Mouse (Mus musculus) inflammation-experienced regulatory T-cells, adult 6 months (primary cell): ENCODE measurements around the gene Dlg4. TPM values are rescaled to one million over a fixed set of nuclear protein-coding genes. Genes with fewer than 3 reads are reported as not detected.

Experiments
- ATAC-seq: one replicate; pipeline ENCODE4 v1.8.0; 2017
- polyA plus RNA-seq, 3 experiments: library from polyadenylated mRNA; unstranded; fragments of 100-300 nt; shearing (Covaris generic); gene quantifications; one replicate each; pipeline ENCODE4 v1.2.1; 2017

Dlg4 gene
- polyA plus RNA-seq, 3 experiments from 2014 or later: 7.1 to 14.6 (median 11.2) TPM

- peak; percentile 77 for ATAC-seq
Observed at GRCm38 (mm10) chr11:70020731-70021263, 4.1 kb downstream of the Dlg4 start.

GRCm38 (mm10) chr11:70021264-70022132 is 4.8 kb downstream of the Dlg4 start:
- peak; percentile 69 for ATAC-seq

GRCm38 (mm10) chr11:70023481-70024150 is 6.9 kb downstream of the Dlg4 start:
- ATAC-seq: no peak

- ATAC-seq: no peak
Observed at GRCm38 (mm10) chr11:70024151-70024514, 7.4 kb downstream of the Dlg4 start.

GRCm38 (mm10) chr11:70026689-70027088 is 9.9 kb downstream of the Dlg4 start:
- ATAC-seq: no peak

GRCm38 (mm10) chr11:70027397-70027796 is 10.7 kb downstream of the Dlg4 start:
- ATAC-seq: no peak

- no peak for ATAC-seq
Observed at GRCm38 (mm10) chr11:70028401-70029129, 11.8 kb downstream of the Dlg4 start.

- peak; percentile 89 for ATAC-seq
Observed at GRCm38 (mm10) chr11:70029130-70029801, 12.5 kb downstream of the Dlg4 start.

- peak; percentile 38 for ATAC-seq
Observed at GRCm38 (mm10) chr11:70029829-70030550, 13.2 kb downstream of the Dlg4 start.

GRCm38 (mm10) chr11:70030651-70031320 is 14.0 kb downstream of the Dlg4 start:
- ATAC-seq: no peak

- ATAC-seq: no peak
Observed at GRCm38 (mm10) chr11:70031321-70031670, 14.6 kb downstream of the Dlg4 start.

- ATAC-seq: no peak
Observed at GRCm38 (mm10) chr11:70038174-70038573, 21.4 kb downstream of the Dlg4 start.

- no peak for ATAC-seq
Observed at GRCm38 (mm10) chr11:70039631-70040030, 22.9 kb downstream of the Dlg4 start.

GRCm38 (mm10) chr11:70040184-70040583 is 23.4 kb downstream of the Dlg4 start:
- no peak for ATAC-seq

- ATAC-seq: no peak
Observed at GRCm38 (mm10) chr11:70042309-70043085, 25.8 kb downstream of the Dlg4 start.

- ATAC-seq: no peak
Observed at GRCm38 (mm10) chr11:70043665-70044064, 26.9 kb downstream of the Dlg4 start.

GRCm38 (mm10) chr11:70045435-70045834 is 28.7 kb downstream of the Dlg4 start:
- ATAC-seq: no peak

- ATAC-seq: no peak
Observed at GRCm38 (mm10) chr11:70049366-70049765, 32.6 kb downstream of the Dlg4 start.

- ATAC-seq: no peak
Observed at GRCm38 (mm10) chr11:70049816-70050215, 33.1 kb downstream of the Dlg4 start.

GRCm38 (mm10) chr11:70053156-70053555 is 36.4 kb downstream of the Dlg4 start:
- no peak for ATAC-seq
